Mouse (Mus musculus) granulocyte monocyte progenitor cell, adult 5-6 weeks (primary cell): ENCODE data around the gene Kdelc2. TPM values are rescaled to one million over a fixed set of nuclear protein-coding genes. Genes with fewer than 3 reads are reported as not detected.

Source experiments
- ATAC-seq: replicated peaks from 2 replicates; pipeline ENCODE4 v1.8.0; 2016; ENCODE audit warnings: mild to moderate bottlenecking, moderate TSS enrichment, inconsistent platforms; ENCODE audit not compliant: poor library complexity, severe bottlenecking
- total RNA-seq, 2 experiments: library from RNA; stranded (forward) in 1 of 2; stranded (reverse) in 1 of 2; fragments of 200-712, 200-1000 nt in 1 of 2; fragments of >200 nt in 1 of 2; fragmentation: Nextera tagmentation in 1 of 2; gene quantifications; 2 replicates each; pipeline ENCODE4 v1.2.3; 2014 to 2017

Kdelc2 gene
- total RNA-seq, 2 experiments from 2014 or later: 11.4 to 14.1 TPM

DNA sequence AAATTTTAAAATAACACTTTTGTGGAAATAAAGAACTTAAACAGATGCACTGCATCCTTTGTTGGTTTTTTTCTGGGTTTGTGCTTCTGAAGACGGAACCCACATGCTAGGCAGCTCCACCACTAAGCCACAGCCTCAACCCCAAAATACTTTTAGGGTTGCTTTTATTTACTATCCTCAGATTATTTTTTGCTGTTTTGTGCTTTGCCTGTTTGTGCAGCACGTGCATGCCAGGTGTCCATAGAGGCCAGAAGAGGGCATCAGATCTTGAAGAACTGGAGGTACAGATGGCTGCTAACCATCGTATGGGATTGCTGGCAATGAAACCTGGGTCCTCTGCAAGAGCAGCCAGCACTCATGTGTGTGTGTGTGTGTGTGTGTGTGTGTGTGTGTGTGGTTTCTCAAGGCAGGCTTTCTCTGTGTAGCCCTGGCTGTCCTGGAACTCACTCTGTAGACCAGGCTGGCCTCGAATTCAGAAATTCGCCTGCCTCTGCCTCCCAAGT lies 2.7 kb upstream of the Kdelc2 start:
- no peak for ATAC-seq

DNA sequence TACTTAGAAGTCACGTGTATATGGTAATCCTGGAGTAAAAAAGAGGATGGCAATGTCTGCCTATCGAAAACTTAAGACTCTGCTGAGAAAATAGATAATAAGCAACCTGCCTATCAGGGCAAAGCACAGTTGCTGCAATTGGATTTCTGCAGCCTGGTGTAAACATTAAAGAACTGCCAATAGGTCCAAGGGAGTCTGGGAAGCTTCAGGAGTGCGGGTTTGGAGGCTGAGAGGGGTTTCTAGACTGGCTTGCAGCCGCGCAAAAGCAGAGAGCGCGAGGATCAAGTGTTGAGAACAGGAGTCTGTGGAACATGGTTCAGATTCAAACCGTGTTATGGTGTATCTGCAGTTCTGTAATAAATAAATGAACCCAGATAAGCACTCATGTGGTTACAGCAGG lies 1.0 kb downstream of the Kdelc2 start:
- ATAC-seq: no peak

DNA sequence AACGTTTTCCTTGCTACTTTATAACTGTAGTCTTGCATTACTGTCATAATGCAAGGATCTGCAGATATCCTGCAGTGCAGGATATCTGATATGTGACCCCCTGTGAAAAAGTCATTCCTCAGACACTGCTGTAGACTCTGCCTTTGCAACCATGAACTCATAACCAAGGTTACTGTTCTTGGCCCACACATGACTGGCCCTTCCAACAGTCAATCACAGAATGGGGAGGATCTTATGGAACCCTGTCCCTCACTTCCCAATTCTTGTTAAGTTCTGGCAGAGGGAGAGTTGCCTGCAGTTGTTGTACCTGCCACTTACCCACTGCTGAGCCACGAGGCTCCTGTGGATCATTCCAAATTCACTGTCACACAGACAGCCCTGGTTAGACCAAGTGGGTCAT lies 3.6 kb downstream of the Kdelc2 start:
- peak; percentile 38 for ATAC-seq

- ATAC-seq: no peak
Observed at GRCm38 (mm10) chr9:53389109-53389508, 5.3 kb downstream of the Kdelc2 start.

DNA sequence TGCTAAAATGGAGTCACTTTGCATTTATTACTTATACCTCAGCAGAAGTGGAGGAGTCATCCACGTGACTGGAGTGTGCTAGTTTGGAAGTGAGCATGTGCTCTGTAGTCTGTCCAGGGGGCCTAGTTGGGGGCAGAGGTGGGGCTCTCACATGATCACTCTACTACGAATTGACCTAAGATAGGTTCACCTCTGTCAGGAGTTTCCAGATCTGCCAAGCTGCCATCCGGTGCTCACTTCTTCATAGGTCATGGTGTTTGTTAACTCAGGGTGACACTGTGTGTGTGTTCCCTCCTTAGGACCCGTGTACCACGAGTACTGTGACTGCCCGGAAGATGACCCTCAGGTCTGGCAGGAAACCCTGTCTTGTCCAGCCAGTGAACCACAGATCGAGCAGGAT lies 6.3 kb downstream of the Kdelc2 start:
- ATAC-seq: peak; percentile 10; the same call in 1 of the 2 replicates

DNA sequence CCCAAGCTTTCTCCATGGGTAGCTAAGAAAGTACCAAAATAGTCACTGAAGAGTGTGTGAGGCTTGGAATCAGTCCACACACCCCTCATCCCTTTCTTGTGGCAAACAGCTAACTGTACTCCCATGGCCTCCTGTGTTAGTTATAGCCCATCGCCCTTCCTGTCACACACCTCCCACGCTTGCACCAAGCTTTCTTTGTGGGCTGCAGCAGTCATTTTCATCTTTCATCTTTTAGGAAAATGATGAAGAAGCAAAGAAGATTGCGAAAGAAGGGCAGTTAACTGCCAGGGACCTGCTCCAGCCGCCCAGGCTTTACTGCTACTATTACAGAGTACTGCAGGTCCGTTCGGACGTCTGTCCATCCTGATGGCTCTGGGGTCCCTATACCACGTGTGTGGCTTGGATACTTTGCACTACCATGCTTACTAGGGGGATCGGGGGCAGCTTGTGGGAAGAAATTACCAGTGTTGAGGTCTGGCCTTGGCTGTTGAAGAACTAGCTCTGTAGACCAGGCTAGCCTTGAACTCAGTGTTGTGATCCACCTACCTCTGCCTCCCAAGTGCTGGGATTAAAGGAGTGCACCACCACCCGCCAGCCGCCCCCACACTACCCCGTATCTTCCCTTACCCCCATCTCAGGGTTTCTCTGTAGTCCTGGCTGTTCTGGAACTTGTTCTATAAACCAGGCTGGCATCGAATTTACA lies 14.0 kb downstream of the Kdelc2 start:
- peak; percentile 23; the same call in 1 of the 2 replicates for ATAC-seq

DNA sequence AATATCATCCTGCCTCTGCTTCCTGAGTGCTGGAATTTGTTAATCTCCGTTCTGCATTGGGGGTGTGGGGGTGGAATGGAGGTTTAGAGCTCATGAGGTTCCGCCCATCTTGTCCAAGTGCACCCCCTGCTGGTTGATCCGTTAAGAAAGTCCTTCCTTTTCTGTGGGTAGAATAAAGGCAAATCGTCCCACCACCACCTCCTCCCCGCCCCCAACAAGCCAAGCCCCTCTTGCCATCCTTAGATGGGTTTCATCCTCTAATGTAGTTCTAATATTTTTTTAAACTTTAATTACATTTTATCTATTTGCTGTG lies 14.5 kb downstream of the Kdelc2 start:
- ATAC-seq: peak; percentile 94

GRCm38 (mm10) chr9:53399537-53399936 lies 15.7 kb downstream of the Kdelc2 start:
- ATAC-seq: no peak

GRCm38 (mm10) chr9:53400696-53401095 lies 16.9 kb downstream of the Kdelc2 start:
- no peak for ATAC-seq

DNA sequence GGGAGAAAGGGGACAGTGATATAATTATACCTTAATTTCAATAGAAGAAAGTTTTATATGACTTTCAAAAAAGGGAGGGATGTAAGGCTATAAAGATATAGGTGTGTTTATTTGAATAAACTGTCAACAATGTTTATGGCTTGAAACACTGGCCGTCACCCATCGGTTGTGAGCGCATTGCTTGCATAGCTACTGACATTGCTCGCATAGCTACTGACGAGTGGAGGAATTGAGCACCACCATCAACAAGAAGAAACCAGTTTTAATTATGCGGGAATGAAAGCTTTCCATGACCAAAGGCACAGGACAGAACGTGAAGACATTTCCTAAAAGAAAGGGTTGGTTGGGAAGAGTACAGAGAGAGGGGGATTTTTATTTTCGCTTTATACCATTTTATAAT lies 17.3 kb downstream of the Kdelc2 start:
- no peak for ATAC-seq

DNA sequence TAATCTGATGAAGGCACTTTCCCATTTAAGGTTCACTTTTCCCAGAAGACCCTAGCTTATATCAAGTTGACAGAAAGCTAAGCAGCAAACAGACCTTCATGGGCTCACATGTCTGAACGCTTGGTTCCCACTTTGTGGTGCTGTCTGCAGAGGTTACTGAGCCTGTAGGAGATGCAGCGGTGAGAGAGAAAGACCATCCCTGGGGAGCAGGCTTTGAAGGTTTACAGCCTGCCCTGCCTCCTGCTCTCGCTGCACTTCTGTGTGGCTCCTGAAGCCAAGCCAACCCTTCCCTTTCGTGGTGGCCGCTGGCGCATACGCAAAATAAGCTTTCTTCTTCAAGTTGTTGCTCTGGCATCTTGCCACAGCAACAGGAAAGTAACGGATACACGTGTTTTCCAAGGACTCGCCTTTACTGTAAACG lies 18.5 kb downstream of the Kdelc2 start, which contains the start of gene 4930550C14Rik:
4930550C14Rik (plus strand) TSS at position 35 of the 421 bp plus-strand sequence.
- ATAC-seq: no peak

GRCm38 (mm10) chr9:53402991-53403390 lies 19.2 kb downstream of the Kdelc2 start:
- no peak for ATAC-seq

GRCm38 (mm10) chr9:53404050-53404752 lies 20.4 kb downstream of the Kdelc2 start:
- no peak for ATAC-seq

GRCm38 (mm10) chr9:53404753-53405722 lies 21.2 kb downstream of the Kdelc2 start:
- peak; percentile 98 for ATAC-seq

DNA sequence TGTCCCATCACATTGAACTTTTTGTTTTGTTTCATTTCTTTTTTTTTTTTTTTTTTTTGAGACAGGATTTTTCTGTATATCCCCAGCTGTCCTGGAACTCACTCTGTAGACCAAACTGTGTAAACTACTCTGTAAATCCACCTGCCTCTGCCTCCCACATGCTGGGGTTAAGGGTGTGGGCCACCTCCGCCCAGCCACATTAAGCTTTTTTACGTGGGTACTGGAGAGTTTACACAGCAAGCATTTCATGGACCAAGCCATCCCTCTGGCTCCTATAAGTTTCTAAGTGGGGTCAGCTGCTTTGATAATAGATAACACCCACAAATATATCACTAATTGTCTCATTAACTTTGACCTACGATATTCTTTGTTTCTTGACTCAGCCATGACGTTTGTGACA lies 24.7 kb downstream of the Kdelc2 start:
- no peak for ATAC-seq

GRCm38 (mm10) chr9:53408953-53409361 lies 25.1 kb downstream of the Kdelc2 start:
- no peak for ATAC-seq

- ATAC-seq: no peak
Observed at GRCm38 (mm10) chr9:53409427-53409826, 25.6 kb downstream of the Kdelc2 start.

- ATAC-seq: no peak
Observed at GRCm38 (mm10) chr9:53422133-53422896, 38.5 kb downstream of the Kdelc2 start.

DNA sequence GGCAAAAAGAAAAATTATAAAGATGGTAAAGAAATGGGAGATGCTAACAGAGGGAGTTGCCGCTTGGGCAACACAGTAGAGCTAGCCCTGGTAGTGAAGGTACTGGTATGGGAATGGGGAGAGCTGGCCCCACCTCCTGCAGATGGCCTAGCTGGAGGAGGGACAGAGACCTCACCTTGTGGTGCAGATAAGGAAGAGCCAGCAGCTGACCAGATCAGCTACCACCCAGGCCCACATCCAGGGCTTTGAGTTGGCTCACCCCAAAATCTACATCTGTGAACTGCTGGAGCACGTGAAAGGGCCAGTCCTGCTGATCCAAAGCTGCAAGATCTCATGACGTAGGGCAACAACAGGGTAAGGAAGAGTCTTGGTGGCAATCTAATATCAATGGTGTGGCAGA lies 42.9 kb downstream of the Kdelc2 start:
- ATAC-seq: no peak

- no peak for ATAC-seq
Observed at GRCm38 (mm10) chr9:53427638-53428037, 43.8 kb downstream of the Kdelc2 start.
